Mouse (Mus musculus) ES-CJ7 (cell line): Measurements from ENCODE around the gene Fntb.
"Not testable (repeated sequence)": the region's sequence is repeated elsewhere in the genome, so short reads cannot be mapped to it uniquely, and the experiment has no call there.

Experiments
- DNase-seq: peaks from one replicate; pipeline ENCODE4 v3.0.0; 2011; ENCODE audit warnings: low read depth, low spot score

The Fntb gene

GRCm38 (mm10) chr12:76765354-76765851, at the start of gene Fntb, which contains the start of gene Churc1:
Gene Fntb, plus strand, starts transcription at chr12:76765589.
Gene Churc1, plus strand, starts transcription at chr12:76765538.
- peak; percentile 98 for DNase-seq

GRCm38 (mm10) chr12:76718384-76718783, 47.0 kb upstream of the Fntb start:
- DNase-seq = no peak

DNA sequence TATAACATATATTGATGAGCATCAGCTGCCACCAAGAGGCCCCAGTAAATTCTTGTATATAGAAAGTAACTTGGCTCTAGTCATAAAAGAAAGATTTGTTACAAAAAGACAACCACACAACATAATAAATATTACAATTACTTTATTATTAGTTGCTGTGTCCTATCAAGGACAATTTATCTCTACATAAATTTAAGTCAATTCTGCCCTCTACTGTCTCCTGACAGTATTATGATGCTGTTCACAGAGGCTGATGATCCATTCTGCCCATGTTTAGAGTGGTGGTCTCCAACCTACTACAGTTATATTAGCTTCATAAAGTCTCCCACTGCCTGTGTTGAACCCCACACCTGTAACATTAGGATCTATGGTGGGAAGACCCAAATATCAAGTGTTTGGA, 44.8 kb upstream of the Fntb start:
- DNase-seq = no peak

- DNase-seq = no peak
Measured at GRCm38 (mm10) chr12:76722026-76722425, 43.4 kb upstream of the Fntb start.

DNA sequence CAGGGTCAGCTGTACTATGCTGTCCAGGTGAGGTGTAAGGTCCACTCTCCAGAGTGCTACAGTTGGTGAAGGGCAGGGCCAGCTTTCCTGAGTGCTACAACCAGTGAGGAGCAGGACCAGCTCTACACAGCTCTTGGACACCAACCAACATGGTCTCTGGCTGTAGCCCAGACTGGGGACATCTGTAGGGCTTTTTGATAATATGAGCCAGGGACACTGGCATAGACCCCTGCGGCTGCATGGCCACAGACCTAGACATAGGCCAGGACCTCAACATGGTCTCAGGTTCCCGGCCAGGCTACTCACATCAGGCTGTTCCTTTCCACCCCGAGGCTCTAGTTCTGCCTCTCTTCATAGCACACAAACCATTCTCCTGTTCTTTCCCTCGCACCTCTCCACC, 37.4 kb upstream of the Fntb start:
- no peak for DNase-seq

GRCm38 (mm10) chr12:76750866-76751459, 14.4 kb upstream of the Fntb start:
- no peak for DNase-seq

- DNase-seq = peak; percentile 86
Measured at GRCm38 (mm10) chr12:76752652-76753318, 12.6 kb upstream of the Fntb start.

DNA sequence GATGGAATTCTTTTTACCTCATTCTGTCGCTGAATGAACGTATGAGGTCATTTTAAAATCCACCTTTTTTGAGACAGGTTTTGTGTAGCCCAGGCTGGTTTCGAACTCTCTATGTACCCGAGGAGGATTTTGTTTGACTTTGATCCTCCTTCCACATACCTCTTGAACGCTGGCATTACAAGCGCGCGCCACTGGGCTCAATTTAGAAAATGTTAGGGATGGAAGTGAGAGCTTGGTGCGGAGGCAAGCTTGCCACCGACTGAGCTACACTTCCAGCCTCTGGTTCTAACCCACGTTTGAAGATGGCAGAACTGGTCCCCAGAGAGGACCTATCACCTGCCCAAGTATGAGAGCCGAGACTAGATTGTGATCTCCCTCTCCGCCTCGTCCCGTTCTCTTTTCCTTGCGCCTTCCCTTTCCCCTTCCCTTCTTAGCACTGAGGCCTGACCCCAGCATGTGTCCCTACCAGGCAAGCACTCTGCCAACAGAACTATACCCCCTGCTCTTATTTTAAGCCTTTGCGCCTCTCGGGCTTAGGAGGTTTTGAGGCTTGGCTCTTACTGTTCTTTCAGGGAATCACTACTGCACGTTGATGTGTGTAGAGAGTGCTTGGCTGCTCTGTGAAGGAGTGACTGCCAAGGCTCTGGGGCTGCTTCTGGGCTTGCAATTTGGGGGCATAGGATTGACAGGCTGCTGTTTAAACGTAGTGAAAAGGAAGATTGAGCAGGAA, 677 bp downstream of the Fntb start:
- DNase-seq = no peak

DNA sequence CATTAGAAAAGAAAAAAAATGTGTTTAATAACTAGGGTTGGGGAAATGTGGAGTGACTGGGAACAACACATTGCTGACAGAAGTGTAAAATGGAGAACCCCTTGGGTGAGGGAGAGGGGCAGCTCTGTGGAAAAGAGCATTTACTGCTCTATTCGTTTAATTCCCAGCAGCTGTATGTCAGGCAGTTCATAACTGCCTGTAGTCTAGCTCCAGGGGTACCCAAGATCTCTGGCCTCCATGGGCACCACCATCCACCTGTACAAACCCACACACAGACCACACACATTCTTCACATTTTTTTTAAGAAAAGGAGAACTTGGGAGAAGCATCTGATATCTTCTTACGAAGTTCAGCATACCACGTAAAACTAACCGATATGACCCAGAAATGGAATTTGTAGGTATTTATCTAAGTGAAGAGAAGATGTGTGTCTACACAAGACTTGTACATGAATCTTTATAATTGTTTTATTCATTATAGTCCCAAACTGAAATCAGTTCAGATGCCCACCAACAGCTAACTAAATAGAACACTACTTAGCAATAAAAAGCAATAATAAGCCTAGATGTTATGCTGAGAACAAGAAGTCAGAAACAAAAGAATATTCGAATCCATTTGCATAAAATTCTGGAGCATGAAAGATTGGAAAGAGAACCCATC, 5.6 kb downstream of the Fntb start:
- DNase-seq = no peak

- DNase-seq = no peak
Measured at GRCm38 (mm10) chr12:76771540-76771939, 6.2 kb downstream of the Fntb start.

DNA sequence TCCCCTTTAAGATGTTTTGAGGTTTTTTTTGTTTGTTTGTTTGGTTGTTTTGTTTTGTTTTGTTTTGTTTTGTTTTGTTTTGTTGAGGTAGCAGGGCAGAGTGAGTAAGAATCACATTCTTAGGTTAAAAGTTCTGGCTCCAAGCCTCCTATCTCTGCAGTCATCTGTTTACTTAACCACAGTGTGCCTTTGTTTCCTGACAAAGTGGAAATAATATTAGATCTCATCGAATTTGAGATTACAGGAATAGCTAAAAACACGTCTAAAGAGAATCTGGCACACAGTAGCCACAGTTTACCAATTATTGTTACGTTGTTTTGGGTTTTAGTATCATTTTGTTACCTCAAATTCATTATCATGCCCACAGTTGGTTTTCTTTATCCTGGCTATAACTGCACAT, 9.3 kb downstream of the Fntb start:
- no peak for DNase-seq

- DNase-seq = no peak
Measured at GRCm38 (mm10) chr12:76775132-76775531, 9.7 kb downstream of the Fntb start.

GRCm38 (mm10) chr12:76776898-76777297, 11.5 kb downstream of the Fntb start:
- DNase-seq = no peak

GRCm38 (mm10) chr12:76777845-76778244, 12.5 kb downstream of the Fntb start:
- no peak for DNase-seq

DNA sequence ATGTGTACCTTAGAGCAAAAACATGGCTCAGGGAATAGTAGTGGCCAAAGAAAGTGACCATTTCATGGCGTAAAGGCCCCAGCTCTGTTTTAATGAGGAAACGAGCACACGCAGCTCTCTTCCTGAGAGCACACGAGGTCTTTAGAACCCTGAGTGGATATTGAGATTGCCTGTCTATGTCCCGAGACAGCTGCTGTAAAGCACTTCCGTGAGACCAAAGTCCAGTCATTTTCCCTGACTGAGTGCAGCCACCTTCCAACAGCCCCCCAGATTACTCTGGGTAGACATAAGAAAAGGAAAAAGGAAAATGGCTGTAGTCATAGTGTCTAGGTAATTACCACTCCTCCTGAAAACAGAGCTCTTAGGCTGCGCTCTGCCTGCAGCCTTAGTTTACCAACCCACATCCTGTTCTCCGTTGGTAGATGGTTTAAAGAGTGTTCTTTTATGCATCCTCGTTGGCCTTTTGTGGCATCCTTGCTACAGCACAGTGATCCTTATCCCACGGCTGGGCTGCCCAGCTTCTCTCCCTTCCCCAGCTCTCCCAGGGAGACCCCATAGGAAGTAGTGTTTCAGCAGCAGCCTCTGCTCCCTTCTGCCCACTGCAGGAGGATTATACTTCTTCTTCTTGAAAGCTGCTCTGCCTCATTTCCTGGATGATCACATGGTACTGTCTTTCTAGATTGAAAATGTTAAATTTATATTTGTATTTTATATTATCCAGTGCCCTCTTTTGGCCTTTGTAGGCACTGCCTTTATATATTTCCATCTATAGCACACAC, 13.1 kb downstream of the Fntb start:
- DNase-seq = no peak

GRCm38 (mm10) chr12:76779951-76780350, 14.6 kb downstream of the Fntb start:
- no peak for DNase-seq

- no peak for DNase-seq
Measured at GRCm38 (mm10) chr12:76780639-76781468, 15.5 kb downstream of the Fntb start.

GRCm38 (mm10) chr12:76784056-76784619, 18.7 kb downstream of the Fntb start:
- no peak for DNase-seq

- no peak for DNase-seq
Measured at GRCm38 (mm10) chr12:76790446-76791084, 25.2 kb downstream of the Fntb start.

DNA sequence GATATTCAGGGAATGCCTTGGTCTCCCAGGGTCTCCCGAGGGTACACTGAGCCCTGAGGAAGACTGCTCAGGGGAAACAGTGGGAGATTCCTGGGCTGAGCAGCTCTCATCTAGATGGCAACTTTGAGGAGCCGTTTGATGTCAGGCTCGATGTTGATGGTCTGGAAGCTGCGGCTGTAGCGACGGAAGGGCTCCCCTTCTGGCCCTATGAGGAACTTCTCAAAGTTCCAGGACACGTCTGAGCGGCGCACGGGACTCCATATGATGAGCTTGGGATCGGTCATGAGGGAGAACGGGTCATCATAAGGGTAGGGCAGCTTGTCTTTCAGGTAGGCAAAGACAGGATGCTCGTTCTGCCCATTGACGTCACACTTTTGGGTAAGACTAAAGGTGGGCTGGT, 27.2 kb downstream of the Fntb start:
- not testable (repeated sequence) for DNase-seq
